Mouse (Mus musculus) ovary, postnatal 14 days (tissue): ENCODE measurements around the gene Adam17.
"Not testable (repeated sequence)": the region's sequence is repeated elsewhere in the genome, so short reads cannot be mapped to it uniquely, and the experiment has no call there.

ENCODE experiments used
- DNase-seq: peaks from one replicate; pipeline ENCODE4 v3.0.0; 2022; ENCODE audit warnings: low spot score

The Adam17 gene

DNA sequence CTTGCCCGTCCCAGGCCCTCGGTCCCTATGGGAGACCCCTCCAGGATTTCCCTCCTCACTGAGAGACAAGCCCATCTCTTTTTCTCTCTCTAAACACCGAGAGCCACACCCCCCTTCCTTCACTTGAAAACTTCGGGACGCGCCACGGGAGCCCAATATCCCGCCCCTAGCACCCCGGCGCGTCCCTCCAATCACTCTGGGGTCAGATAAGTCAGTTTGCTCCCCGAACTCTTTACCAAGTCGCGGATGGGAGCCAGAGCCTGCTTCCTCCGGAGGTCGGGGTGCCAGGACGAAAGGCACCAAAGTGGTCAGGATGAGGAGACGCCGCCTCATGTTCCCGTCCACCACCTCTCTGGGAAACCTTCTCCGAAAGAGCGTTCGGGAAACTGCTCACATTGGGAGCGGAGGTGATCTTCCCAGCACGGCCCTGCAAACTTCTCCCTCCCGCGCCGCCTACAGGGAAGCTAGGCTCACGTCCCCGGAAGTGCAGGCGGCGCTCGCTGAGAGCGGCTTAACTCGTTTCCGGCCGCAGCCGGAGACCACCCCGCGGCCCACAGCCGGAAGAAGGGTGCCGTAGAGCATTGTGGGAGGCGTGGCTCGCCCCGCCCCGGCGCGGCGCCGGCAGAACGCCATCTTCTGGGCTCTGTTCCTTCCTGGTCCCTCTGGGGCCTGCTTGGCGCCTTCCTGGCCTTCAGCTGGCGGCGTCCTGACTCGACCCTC, at the start of gene Adam17:
TSS of gene Adam17 (minus strand) at position 533 of the 720 bp plus-strand sequence.
- peak; percentile 97 for DNase-seq

DNA sequence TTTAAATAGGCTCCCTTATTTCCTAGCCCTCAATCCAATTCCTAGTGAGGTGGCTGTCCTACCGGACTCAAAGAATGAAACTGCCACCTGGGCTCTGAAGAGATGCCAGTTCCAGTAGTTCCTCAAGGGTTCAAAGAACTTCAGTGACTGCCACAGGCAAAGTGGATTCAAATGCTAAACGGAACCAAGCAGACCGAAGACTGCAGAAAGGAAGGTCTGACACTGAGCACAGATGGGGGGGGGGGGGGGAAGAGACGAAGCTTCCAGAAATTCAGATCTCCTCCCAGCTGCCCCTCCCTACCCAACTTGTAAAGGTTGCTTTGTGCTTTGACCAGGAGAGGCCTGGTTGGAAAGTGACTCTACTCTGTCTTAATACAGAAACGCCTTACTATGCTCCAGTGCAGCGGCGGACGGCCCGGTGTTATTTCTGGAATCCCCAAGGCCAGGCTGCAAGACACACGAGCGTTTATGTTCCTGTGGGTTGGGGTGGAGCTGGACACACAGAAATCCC, 45.2 kb upstream of the Adam17 start:
- DNase-seq: no peak

DNA sequence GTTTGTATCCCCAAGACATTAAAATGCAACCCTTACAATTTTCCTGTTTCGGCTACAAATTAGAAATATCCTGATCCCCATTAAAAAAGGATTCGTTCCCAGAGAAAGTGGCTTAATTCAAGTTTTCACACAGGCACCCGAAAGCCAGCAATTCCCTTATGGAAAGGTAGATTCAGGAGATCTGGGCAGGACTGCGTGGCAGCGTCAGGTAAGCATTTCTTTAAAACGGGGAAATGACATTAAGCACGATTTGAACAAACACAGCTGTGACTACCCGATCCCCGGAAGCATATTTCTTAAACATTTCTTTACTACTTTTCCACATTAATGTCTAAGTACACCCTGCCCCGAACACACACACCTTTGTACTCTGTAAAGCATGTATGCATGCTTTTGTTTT, 44.7 kb upstream of the Adam17 start:
- DNase-seq: no peak

DNA sequence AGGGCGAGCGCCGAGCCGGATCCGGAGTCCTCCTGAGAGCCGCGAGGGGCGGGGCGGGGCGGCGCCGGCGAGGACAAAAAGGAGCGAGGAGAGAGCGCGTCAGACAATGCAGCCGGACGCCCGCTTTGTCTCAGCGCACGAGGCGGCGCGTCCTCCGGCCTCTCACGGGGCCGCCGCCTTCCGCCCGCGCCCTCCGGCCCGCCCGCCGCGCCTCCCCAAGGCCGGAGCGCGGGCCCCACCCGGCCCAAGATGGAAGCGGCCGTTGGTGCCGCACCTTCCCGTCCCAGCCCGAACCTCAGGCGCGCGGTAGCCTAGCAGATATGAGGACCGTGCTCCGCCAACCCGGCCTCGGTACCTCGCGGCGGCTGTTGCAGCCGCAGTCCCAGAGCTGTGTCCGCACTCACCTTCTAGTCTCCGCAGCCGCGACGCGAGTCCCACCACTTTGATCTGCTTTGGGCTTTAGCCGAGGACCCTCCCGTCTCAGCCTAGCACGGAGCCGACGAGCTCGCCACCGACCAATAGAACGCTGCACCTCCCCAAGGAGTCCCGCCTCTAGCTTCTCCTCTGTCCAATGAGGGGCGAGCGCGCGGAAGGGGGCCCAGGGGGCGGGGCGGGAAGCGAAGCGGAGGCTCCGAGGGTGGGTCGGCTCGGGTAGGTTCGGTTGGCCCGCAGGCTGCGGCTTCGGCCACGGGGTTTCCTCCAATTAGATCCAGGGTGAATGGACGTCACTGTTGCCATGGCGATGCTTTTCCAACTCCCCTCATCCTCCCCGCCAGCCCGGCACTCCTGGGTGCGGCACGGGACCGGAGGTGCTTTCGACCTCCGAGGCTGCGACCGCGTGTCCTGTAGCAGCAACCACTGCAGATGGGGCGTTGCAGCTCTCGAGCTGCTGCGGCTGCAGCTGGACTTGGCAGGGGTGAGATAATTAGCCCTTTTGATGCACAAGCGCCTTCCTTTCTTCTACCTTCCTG, 44.0 kb upstream of the Adam17 start, which contains the start of gene Ywhaq:
TSS of gene Ywhaq (minus strand) at position 538 of the 971 bp plus-strand sequence.
- DNase-seq: peak; percentile 91

DNA sequence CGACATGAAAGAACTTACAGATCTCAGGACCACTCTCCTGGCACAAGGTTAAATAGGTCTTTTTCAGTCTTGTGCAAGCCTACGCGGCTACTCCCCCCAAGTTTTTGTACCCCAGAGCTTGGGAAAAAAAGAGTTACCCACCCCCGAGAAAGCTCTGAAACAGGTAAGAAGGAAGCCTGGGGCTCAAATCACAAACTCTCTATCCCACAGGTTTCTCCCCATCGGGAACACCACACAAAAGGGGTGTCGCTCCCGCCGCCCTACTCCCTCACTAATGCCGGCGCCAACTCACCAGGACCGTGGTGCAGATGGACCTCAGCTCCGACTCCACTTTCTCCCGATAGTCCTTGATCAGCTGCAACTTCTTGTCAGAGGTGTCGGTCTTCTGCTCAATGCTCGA, 43.1 kb upstream of the Adam17 start:
- no peak for DNase-seq

DNA sequence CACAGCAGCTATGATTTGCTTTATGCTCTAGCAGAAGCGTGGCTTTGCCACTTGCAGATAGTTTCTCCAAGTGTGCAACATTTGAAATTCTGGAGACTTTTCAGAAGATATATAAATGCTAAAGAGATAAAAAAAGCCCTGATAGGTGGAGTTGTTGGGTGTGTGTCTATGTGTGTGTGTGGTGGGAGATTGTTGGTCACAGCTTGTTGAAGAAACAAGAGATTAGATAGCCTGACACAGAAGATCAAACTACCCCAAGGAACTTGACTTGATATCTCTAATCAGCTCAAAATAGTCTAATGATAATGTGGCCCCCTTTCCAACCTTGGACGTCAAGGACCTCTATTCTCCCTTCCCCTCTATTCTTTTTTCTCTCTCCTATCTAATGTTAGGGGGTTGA, 37.2 kb upstream of the Adam17 start:
- DNase-seq: no peak

DNA sequence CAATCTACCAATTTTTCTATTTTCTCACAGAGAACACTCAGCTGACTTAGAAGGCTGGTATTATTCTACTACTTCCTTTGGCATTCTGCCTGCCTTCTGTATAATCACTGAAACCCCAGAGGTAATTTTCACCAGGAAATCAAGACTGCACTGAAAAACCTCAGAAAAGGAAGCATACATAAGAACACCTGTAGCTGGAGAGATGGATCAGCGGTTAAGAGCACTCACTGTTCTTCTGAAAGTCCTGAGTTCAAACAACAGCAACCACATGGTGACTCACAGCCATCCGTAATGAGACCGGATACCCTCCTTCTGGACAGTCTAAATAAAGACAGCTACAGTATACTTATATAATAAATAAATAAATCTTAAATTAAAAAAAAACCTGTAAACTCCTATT, 36.2 kb upstream of the Adam17 start:
- DNase-seq: no peak

DNA sequence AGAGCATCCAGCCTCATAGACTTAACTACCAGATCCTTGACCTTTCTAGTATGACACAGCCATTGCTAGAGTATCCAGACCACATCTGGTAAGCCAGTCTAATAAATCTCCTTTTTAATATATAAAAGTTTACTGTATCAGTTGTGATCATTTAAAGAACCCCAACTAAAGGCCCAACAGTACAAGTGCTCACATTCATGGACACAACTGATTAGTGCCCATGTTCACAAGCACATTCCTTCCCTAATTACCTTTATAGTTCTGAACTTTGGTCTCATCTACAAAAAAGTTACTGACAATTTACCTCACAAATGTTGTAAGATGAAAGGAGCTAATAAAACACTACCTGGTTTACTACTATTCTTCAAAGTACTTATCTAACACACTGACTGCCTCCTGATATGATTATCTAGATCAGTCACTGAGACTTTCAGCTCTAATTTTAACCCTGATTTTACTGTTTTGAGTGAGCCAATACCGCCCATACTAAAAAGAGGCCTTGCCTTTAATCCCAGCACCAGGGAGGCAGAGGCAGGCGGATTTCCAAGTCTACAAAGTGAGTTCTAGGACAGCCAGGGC, 35.4 kb upstream of the Adam17 start:
- DNase-seq: no peak

DNA sequence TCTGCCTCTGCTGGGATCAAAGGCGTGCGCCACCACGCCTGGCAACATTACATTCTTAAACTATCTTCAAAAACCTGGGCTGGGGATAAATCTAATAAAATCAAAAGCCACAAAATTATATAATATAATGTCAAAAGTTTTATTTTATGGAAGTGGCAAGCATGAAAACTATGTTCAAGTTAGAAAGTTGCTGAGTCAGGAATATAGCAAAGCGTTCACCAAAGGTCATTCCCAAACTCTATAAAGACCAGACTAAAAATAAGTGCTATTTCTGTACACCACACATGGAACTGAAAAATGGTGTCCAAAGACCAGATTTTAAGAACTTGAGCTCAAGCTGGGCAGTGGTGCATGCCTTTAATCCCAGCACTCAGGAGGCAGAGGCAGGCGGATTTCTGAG, 29.3 kb upstream of the Adam17 start:
- no peak for DNase-seq

DNA sequence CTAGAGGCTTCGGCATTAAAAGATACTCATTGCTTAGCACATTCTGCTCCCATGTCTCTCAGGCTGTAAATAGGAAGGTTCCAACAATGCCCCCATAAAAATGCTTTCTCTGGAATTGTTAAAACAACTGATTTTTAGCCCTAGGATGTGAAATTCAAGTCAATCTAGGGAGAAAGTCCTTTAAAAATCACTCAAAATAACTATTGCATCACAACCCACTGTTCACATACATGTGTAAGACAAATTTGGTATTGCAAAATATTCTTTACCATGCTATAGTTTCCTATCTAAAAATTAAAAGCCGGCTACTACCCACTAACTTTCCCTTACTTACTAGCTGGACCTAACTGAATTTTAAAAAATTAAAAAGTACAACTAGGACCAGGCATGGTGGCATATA, 12.8 kb upstream of the Adam17 start:
- no peak for DNase-seq

DNA sequence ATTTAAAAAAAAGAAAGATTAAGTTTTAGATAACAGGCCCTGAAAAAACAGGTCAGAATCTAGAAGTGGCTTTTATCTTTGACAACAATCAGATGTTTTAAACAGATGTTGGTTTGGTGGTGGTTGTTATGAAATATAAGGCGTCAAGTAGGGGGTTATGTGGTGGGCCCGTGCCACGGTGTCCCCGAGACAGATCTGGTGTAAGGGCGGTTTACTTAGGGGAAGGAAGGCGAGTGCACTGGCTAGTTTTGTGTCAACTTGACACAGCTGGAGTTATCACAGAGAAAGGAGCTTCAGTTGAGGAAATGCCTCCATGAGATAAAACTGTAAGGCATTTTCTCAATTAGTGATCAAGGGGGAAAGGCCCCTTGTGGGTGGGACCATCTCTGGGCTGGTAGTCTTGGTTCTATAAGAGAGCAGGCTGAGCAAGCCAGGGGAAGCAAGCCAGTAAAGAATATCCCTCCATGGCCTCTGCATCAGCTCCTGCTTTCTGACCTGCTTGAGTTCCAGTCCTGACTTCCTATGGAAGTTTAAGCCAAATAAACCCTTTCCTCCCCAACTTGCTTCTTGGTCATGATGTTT, 5.4 kb upstream of the Adam17 start:
- DNase-seq: not testable (repeated sequence)

DNA sequence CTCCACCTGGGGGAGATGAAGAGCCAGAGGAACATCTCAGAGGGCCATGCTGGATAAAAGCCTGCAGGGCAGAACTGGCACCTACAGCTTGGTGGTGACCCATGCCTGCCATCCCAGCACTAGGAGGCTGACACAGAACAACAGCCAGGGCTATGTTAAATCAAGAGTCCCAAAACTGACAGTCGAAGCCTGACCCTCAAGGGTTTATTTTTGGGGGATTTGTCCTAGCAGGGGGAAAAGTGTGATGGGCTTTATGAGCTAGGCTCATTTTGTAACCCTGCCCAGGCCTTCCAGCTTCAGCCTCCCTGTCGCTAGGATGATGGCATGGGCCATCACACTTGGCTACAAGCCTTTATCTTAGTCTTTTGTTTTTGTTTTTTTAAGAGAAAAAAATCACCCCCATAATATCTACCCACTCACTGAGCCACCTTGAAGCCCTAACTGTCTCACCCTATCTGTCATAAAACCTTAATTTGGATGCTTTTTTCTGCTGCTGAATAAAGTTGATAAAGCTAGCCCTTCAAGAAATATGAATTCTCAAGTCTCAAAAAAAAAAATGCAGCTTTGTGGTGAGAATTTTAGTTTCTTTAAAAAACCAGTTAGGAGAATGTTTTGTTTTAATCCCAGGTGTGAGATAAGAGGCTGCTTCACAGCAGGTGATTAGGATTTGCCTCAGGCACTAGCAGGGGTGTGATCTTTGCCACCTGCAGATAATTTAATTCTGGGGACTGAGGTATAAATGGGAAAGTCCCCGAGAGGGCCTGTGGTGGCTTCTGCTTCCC, 2.1 kb upstream of the Adam17 start:
- DNase-seq: no peak

DNA sequence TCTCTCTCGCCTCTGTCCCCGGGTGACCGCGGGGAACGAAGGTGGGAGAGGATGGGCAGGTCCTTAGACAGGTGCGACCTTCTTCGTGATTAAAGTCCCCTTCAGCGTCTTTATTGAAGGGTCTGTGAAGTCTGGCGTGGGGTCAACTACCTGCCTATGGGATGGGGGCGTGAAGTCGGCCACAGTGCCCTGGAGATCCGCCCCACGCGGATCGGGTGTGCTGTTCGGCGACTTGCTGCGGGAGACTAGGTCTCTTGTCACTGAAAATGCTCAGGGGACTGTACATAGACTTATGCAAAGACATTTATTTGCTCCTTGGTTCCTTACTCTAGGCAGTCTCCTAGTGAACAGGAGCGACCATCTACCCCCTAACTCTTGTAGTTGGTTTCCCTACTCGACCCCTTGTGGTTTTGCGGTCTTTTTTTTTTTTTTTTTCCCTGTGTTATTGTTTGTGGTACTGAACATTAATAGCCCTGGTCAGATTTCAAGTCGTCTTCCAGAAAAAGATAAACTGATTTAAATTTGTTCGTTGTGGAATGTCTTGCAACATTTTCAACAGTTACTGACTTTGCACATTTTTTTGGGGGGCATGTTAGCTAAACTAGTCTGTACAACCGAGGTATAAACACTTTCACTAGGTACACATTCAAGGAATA, 516 bp upstream of the Adam17 start:
- DNase-seq: no peak

DNA sequence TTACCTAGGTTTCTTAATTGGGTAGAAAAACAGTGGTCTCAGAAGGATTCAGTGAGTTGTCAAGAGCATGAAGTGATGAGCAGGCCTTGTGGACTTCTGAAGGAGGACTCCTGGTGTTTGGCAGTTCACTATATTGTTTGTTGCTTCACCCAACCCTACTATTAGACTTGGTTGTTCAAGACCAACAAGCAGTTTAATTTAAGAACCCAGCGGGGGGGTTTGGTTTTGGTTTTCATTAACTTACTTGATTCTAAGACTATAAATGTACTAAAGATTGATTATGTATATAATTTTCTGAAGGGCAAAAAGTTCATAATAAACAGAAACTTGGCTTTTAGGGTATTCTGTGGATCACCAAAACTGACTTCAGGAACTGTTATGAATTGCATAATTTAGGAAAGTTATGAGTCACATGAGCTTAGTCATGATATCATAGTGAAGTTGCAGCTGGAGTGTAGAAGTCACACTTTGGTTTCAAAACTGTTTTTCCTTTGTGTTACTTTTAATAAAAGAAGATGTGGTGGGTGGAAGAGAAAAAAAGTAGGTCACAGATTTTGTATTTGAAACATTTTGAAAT, 3.3 kb downstream of the Adam17 start:
- no peak for DNase-seq

DNA sequence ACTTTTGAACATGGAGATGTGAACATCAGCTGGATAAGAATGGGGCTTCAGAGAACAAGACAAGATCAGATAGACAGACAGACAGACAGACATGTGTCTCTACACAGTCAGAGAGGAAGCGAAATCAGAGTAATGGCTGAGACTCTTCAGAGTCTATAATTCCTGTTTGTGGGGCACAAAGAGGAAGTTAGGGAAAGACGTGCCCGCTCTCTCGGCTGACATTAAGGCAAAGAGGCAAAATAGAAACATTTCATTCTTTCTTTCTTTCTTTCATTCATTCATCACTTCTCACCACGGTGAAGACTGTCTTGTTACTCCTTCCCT, 4.4 kb downstream of the Adam17 start:
- DNase-seq: no peak

DNA sequence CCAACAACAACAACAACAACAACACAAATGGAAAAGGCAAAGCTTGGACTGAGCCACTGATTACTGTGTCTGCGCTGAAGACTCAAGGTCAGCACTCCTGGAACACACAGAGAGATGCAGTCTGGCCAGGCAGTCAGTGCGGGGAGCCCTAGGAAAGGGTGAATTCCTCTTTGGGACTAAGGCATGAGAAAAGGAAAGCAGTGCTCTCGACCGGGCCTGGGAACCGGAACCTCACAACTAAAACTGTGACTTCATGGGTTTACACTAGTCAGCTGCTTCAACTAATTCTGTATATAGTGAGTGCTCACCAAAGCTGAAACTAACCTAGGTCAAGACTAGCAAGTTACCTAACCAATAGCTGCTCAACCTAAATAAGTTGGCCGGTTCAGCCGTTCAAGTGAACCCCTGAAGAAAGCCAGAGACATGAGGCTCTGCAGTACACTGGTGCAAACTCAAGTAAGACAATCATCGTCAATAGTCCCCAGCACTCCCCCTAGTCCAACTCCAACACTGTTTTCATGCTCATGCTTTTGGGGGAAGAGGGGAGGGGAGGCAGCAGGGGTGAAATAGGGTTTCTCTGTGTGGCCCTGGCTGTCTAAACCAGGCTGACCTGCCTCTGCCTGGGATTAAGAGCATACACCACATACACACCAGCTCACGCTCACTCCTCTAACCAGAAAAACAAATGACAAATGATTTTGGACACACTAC, 4.9 kb downstream of the Adam17 start:
- DNase-seq: no peak

DNA sequence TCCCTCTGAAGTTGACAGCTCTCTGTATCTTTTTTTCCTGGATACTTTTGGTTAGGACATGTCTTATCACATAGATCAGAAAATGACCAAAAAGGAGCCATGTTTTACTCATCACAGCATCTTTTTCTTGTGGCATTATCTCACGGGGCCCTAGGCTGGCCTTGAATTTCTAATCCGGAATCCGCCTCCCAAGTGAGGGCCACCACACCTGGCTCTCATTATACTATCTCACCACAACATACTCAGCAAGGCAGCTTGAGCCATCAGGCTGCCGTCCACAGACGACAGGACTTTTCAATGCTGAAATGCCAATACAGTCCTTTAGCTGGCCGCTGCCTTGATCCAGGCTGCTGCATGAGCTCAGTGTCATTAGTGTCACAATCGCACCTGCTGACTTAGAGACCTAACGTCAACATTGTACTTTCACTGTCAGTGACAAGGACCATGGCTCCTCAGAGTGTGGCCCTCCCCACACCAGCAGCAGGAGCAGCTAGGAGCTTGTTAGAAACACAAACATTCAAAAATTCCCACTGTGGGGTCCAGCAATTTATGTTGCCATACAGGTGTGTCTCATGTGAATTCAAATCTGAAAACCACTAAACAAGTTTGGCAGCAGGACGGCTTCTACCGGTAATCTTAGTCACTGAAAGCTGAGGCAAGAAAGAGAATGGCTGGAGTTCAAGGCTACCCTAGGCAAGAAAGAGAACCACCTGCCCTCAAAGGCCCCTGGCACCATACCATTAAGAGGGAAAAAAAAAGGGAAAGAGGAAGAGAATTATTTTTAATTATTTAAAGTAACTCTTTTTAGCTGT, 8.6 kb downstream of the Adam17 start:
- DNase-seq: no peak

DNA sequence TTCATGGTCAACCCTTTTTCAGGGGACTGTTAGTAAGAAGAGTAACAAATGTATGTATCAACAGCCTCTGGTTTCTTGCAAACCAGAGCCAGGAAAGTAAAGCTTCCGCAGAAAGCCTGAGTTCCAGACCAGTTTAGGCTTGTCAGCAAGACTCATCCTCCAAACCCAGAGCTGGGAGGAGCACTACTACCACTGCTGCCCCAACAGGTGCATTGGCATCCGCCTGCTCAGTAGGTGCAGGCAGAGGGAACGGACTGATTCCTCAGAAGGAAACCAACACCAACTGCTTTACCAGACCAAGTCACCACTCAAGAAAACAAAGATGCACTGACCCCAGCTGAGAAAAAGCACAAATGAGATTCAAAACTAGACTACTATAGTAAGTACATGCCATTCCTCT, 10.2 kb downstream of the Adam17 start:
- DNase-seq: no peak

DNA sequence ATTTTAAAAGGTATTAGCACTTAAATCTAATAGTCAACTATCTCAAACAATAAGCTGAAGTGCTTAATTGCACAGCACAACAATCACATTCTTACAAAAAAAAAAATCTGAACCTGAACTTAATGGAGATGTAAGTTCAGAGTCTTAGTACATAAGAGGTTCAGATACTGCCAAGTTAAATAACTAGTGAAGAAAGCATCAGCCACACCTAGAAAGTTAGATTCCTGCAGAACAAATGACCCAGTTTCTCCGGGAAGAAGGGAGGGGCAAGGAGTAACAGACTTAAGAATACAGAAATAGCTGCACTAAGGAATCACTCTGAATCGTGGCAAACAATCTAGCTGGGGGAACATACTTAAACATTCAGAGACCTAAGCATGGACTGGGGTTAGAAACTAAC, 10.7 kb downstream of the Adam17 start:
- DNase-seq: no peak
